Mouse (Mus musculus) inflammation-experienced regulatory T-cells, adult 6 months (primary cell): Measurements from ENCODE around the gene Cxcr6. TPM values are rescaled to one million over a fixed set of nuclear protein-coding genes. Genes with fewer than 3 reads are reported as not detected.
"Not testable (repeated sequence)": the region's sequence is repeated elsewhere in the genome, so short reads cannot be mapped to it uniquely, and the experiment has no call there.

Source experiments
- ATAC-seq: one replicate; pipeline ENCODE4 v1.8.0; 2017
- polyA plus RNA-seq, 3 experiments: library from polyadenylated mRNA; unstranded; fragments of 100-300 nt; shearing (Covaris generic); gene quantifications; one replicate each; pipeline ENCODE4 v1.2.1; 2017

Gene Cxcr6
- 100 to 1,000 TPM; 136 to 568 (median 166) TPM for polyA plus RNA-seq

GRCm38 (mm10) chr9:123806267-123806666 is at the start of gene Cxcr6:
Cxcr6 (plus strand) TSS chr9:123806475.
- peak; percentile 92 for ATAC-seq

DNA sequence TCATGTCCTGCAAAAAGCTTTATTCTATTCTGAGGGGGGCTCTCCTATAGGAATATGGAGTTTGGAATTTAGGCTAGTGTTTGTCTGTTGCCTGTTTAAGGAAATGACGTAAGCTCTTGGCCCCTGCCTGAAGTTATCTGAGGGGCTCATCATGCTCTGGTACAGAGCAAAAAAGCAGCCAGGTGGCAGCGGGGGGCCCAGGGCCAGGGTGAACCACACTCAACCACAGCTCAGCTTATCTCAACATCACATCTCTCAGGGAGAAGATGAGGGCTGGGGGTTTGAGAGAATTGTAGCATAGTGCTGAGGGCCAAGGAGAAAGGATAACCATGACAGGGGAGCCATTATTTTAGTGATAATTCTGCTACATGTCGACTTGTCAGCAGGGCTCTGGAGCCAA is 49.5 kb upstream of the Cxcr6 start:
- no peak for ATAC-seq

GRCm38 (mm10) chr9:123757326-123757725 is 48.9 kb upstream of the Cxcr6 start:
- no peak for ATAC-seq

GRCm38 (mm10) chr9:123758156-123758555 is 48.1 kb upstream of the Cxcr6 start:
- no peak for ATAC-seq

DNA sequence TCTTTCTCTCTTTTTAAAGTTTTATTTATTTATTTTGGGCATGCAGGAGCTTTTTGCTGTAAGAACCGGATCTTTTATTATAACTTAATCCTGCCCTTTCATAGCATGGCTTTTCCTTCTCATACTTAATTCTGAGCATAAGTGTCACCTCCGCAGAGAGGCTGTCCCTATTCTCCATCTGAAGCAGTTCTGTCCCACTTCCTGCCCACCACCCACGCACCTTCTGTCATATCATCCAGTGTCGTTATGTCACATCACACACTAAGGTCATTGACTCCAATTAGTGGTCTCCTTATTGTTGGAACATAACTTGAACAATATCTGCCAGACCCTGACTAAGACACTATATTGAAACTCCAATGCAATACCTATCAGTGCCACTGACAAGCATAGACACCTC is 47.6 kb upstream of the Cxcr6 start:
- ATAC-seq = peak; percentile 20

DNA sequence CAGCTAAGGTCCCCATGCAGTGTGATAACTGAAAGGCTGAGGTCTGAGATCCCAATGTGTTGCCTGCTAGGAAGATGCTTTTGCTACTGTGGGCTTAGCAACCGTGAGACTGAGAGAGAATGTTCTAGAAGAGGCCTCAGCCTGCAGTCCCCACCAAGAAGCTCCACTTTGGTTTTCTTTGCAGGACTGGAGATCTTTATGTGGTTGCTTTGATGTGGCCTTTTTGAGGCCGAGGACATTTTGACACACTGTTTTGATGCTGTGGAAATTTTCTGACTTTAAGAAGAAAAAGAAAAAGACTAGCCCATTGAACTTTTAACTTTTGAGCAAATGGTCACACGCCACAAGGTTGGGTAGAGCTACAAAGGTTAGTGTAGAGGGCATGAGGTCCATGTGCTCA is 45.5 kb upstream of the Cxcr6 start:
- peak; percentile 20 for ATAC-seq

DNA sequence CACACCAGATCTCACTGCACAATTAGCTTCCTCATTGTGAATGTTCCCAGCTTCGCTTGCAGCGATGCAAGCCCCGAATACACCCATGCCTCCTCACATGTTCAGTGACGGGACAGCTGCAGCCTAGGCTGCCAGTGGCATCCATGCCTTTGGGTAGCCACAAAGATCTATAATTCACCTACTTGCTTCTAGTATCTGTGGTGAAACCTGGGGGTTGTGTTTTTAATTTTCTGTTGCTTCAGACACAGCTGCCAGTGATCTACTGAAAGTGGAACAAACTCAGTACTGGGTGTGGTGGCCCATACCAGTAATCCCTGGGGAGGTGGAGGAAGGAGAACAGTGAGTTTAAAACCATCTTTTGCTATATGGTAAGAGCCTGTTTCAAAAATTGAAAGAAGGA is 43.4 kb upstream of the Cxcr6 start:
- no peak for ATAC-seq

- no peak for ATAC-seq
Observed at GRCm38 (mm10) chr9:123763771-123764170, 42.5 kb upstream of the Cxcr6 start.

DNA sequence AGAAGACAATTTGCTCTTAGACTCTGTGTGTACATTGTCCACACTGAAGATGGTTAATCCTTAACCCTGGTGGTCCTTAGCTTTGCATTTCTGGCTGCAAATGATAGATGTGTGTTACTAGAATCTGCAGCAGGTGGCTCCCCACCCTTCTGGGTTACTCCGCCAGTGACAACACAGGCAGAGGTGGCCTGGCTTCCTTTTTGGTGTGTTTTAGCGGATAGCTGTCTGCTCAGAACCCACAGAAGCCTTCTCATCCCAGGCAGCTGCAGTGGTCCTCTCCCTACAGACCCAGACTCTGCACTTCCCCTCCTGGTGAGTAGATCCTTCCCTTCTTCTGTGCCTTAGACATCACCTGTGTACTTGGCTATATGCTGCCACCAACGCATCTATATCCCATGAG is 39.3 kb upstream of the Cxcr6 start:
- ATAC-seq = no peak

DNA sequence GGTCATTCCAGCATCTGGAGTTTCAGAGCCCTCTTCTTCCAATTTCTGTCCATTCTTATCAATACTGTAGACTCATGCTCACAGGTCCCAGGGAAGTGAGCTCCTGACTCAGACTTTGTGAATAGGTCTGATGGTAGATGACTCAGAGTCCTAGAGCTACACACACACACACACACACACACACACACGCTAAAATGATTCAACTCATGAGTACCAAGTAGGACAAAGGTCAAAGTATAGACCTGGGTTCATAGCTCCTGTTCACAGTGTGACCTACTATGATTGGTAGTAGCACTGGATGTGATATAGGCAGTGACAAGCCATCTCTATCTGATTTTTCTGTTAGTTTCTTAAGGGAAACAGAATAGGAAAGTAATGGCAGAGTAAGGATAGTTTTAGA is 37.8 kb upstream of the Cxcr6 start:
- ATAC-seq = no peak

- no peak for ATAC-seq
Observed at GRCm38 (mm10) chr9:123769532-123769931, 36.7 kb upstream of the Cxcr6 start.

- not testable (repeated sequence) for ATAC-seq
Observed at GRCm38 (mm10) chr9:123773299-123773698, 33.0 kb upstream of the Cxcr6 start.

DNA sequence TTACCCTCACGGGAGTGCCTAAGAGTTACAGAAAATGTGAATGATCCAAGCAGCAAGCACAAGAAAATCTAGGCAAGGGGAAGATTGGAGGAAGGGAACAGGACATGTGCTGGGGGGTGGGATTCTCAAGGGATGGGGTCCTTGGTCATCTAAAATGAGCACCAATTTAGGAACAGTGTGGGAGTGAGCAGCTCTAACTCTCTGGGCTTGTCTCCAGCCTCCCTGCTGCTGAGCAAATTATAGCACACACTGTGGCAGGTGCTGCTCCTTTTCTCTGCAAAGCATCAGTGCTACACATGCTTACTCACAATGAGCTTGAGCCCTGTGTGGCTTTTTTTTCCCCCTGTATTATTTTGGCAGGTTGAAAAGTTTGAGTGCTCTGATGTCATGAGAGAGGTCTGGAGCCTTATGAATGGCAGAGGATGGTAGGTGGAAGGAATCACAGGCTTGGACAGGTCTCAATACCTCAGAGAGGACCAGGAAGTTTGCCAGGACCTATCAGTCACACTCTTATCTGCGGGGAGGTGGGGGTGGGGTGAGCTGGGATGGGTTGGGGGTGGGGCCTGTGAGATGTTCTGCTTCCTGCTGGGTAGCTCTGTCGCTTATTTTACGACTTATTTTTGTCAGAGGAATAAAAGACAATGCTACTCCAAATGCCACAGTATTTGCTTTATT is 17.3 kb upstream of the Cxcr6 start:
- ATAC-seq = no peak

- ATAC-seq = peak; percentile 77
Observed at GRCm38 (mm10) chr9:123796174-123796573, 10.1 kb upstream of the Cxcr6 start.

GRCm38 (mm10) chr9:123801527-123801926 is 4.7 kb upstream of the Cxcr6 start:
- ATAC-seq = no peak

- no peak for ATAC-seq
Observed at GRCm38 (mm10) chr9:123802421-123802820, 3.9 kb upstream of the Cxcr6 start.

DNA sequence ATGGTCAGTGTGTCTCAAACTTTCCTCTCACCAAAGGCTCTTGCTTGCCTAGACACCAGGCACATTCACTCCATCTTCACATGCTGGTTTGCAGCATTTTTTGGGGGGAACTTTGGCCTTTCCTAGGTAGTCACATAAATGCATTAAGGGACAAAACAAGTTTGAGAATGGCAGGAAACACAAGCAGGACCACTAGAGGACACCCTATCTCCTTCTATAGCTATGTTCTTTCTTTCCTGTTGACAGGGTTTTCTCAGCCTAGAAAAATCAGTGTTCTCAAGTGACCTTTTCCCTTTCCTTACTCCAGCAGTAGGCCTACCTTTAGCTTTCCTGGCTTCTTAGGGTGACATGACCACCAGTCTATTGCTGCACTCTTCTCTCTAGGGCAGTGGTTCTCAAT is 3.4 kb upstream of the Cxcr6 start:
- ATAC-seq = no peak

DNA sequence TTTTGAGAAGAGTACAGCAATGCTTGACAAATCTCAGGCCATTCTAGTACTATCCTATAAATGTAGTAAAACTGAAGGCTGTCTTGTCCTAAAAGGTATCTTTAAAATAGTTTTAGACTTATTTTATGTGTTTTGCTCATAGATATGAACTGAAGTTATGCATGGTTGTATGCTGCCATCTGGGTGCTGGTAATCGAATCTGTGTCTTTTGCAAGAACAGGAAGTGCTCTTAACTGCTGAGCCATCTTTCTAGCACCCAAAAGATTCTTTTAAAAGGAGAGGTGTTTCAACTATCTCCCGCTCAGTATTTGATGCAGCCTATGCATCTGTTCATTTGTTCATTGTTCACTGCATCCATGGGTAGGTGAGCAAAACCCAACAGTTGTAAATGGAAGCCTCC is 1.0 kb upstream of the Cxcr6 start:
- ATAC-seq = no peak

GRCm38 (mm10) chr9:123808583-123808982 is 2.3 kb downstream of the Cxcr6 start:
- ATAC-seq = no peak

DNA sequence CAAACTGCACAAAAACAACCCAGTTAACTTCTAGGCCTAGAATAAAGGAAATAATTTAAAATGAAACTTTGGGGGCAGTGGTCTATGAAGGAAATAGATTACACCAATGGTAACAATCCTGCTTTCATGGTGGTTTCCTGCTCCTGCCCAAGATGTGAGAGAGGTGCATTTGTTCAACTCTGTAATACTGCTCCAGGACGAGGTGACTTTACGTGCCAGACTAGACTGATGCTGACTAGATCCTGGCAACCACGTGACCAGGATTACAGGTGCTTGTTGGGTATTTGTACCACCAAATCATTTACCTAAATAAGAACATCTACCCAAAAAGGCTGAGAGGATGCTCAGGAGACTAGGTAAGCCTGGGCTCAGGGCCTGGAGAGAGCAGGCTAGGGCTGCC is 5.6 kb downstream of the Cxcr6 start:
- ATAC-seq = peak; percentile 27

DNA sequence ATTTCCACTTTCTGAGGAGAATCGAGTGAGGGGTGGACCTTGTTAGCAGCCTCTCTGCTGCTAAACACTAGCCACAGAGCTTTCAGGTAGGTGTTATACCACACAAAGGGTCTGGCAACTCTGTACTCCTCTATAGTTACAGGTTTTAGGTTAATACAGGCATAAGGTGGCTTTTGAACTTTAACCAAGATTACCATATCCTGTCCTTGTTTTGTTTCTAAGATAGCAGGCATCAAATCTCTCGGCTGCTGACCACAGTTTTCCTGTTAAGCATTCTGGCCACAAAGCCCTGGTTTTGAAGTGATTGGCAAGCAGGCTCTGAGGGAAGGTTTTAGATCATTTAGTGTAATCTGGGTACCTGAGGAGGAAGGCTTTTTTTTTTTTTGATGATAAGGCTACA is 8.1 kb downstream of the Cxcr6 start:
- ATAC-seq = peak; percentile 79

DNA sequence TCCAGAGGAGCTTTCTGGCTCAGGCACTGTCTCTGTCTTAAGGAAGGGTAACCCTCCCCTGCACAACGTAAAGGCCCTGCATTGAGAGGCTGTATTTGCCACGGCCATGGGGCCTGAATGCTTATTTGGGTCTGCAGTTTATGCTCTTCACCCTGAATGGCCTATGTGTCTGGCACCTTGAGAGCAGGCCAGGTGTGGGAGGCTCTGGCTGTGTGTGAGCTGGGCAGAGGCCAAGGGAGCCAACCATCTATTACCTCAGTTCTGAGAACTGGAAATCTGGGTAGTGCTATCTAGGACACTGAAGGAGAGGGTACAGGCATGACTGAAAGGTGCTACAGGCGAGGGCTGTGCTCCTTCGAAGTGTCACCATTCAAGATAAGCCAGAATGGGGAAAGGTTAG is 8.5 kb downstream of the Cxcr6 start:
- ATAC-seq = no peak

DNA sequence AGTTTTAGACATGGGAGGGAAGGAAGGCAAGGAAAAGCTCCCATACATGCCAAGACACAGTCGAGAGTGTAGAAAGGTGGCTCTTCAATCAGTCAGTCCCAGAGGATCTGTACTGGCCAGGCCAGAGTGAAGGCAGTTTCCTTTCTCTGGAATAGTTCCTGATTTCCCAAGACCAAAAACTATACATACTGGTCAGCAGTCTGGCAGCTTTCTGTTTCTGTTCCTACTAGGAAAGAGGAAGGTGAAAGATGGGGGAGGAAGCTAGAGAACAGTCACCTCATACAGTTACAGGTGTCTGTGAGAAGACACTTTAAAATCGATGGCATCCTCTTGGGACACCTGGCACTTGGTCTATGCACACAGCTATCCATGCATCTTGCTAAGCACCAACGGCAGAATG is 9.2 kb downstream of the Cxcr6 start:
- ATAC-seq = no peak

DNA sequence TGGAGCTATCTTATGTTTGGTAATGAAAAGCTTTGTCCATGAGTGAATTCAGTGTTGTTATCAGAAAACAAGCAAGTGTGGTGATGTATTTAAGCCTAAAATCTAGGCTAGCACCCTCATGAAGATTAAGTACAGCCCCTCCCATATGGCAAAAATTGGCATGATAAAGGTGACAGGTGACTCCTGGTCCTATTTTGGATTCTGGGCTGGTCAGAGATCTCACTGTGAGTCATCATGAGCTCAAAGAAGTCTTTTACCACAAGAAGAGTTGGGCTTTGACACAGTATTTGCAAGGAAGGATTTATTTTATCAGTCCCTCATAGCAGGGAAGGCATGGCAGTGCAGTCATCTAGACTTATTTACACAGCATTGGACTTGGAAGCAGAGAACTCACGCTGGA is 9.7 kb downstream of the Cxcr6 start:
- ATAC-seq = no peak

GRCm38 (mm10) chr9:123818601-123819000 is 12.3 kb downstream of the Cxcr6 start:
- ATAC-seq = no peak
